Mouse (Mus musculus) midbrain, embryonic 15.5 days (tissue): ENCODE results near the gene Adssl1. TPM values are rescaled to one million over a fixed set of nuclear protein-coding genes. Genes with fewer than 3 reads are reported as not detected.

Source experiments
- ATAC-seq: fragments of 200-750 bp; cut with Nextera tagmentation; replicated peaks from 2 replicates; pipeline ENCODE4 v1.8.0; 2017; ENCODE audit warnings: moderate TSS enrichment
- H3K27ac ChIP-seq: fragments of 300-500 bp; sonication (generic); 2 replicates; pipeline ENCODE4 v1.5.1; 2015; ENCODE audit warnings: mild to moderate bottlenecking, inconsistent platforms
- H3K27me3 ChIP-seq: fragments of 300-500 bp; sonication (generic); replicated peaks from 2 replicates; pipeline ENCODE4 v1.6.1; 2015; ENCODE audit warnings: inconsistent platforms
- H3K36me3 ChIP-seq: fragments of 300-500 bp; sonication (generic); replicated peaks from 2 replicates; pipeline ENCODE4 v1.6.1; 2015; ENCODE audit warnings: inconsistent platforms
- H3K4me1 ChIP-seq: fragments of 300-500 bp; sonication (generic); 2 replicates; pipeline ENCODE4 v1.6.1; 2015; ENCODE audit warnings: inconsistent platforms
- H3K4me2 ChIP-seq: fragments of 300-500 bp; sonication (generic); 2 replicates; pipeline ENCODE4 v1.6.1; 2015; ENCODE audit warnings: inconsistent platforms, mild to moderate bottlenecking, moderate library complexity
- H3K4me3 ChIP-seq: fragments of 300-500 bp; sonication (generic); 2 replicates; pipeline ENCODE4 v1.5.1; 2015; ENCODE audit warnings: mild to moderate bottlenecking, inconsistent platforms
- H3K9ac ChIP-seq: fragments of 300-500 bp; sonication (generic); 2 replicates; pipeline ENCODE4 v1.6.1; 2015; ENCODE audit warnings: mild to moderate bottlenecking, inconsistent platforms
- H3K9me3 ChIP-seq: fragments of 300-500 bp; sonication (generic); 2 replicates; pipeline ENCODE4 v1.6.1; 2016; ENCODE audit warnings: inconsistent platforms
- WGBS: fragments of 180-500 bp; shearing (Covaris S2); methylation state at CpG from one replicate; pipeline ENCODE4 v1.1.7; 2015; ENCODE audit warnings: mixed read lengths; 5-methylcytosine and 5-hydroxymethylcytosine counted together
- polyA plus RNA-seq: library from polyadenylated mRNA; unstranded; fragments of >200 nt; fragmentation: Nextera tagmentation; extraction: Ambion mirVana; gene quantifications from 2 replicates; pipeline ENCODE4 v1.2.1, GENCODE M21; 2015

Adssl1 gene
- polyA plus RNA-seq, 1 experiment from 2014 or later: 3.1 TPM

- Histone ChIP-seq H3K4me1 (peaks cover 11% of the 10 kb centered on the region), H3K4me2 (no peak overlapping the region), H3K4me3 (no peak overlapping the region), H3K9ac (no peak overlapping the region), H3K27ac (no peak overlapping the region), H3K9me3 (no peaks in the 10 kb centered on the region), H3K36me3 (no peaks in the 10 kb centered on the region), H3K27me3 (no peaks in the 10 kb centered on the region)
- ATAC-seq: no peak
- 77% methylated on average over 9 of the region's 9 CpGs for WGBS
Observed at GRCm38 (mm10) chr12:112596454-112596853, 23.4 kb upstream of the Adssl1 start.

GRCm38 (mm10) chr12:112596891-112597500, 22.8 kb upstream of the Adssl1 start:
- Histone ChIP-seq H3K4me3 (no peak overlapping the region), H3K9me3 (no peaks in the 10 kb centered on the region), H3K9ac (no peak overlapping the region), H3K4me1 (peaks cover 11% of the 10 kb centered on the region), H3K27ac (no peak overlapping the region), H3K4me2 (no peak overlapping the region), H3K27me3 (no peaks in the 10 kb centered on the region), H3K36me3 (no peaks in the 10 kb centered on the region)
- no peak for ATAC-seq
- 69% methylated on average over 14 of the region's 14 CpGs for WGBS

GRCm38 (mm10) chr12:112597618-112598017, 22.2 kb upstream of the Adssl1 start:
- Histone ChIP-seq H3K4me3 (no peak overlapping the region), H3K27me3 (no peaks in the 10 kb centered on the region), H3K27ac (no peak overlapping the region), H3K4me2 (no peak overlapping the region), H3K9me3 (no peaks in the 10 kb centered on the region), H3K9ac (no peak overlapping the region), H3K4me1 (peaks cover 11% of the 10 kb centered on the region), H3K36me3 (no peaks in the 10 kb centered on the region)
- WGBS: 81% methylated on average over 8 of the region's 8 CpGs
- ATAC-seq: no peak

DNA sequence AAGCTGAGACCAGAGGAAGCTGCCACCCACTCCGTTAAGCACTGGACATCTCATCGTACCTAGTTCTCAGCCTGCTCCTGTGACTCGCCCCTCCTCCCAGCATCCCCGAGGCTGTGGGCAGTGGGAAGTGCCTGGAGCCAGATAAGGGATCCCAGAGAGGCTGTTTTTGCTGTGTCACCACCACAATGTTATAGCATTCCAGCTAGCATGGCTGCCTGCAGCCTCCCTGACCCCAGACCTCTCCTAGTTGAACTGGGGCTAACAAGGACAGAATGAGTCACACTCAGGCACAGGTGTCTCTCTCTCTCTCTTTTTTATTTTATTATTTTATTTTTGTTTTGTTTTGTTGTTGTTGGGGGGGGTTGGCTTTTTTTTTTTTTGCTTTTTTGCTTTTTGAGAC, 20.6 kb upstream of the Adssl1 start:
- ATAC-seq: no peak
- Histone ChIP-seq H3K4me2 (no peak overlapping the region), H3K9me3 (no peaks in the 10 kb centered on the region), H3K27me3 (no peaks in the 10 kb centered on the region), H3K4me3 (no peak overlapping the region), H3K9ac (no peak overlapping the region), H3K36me3 (no peaks in the 10 kb centered on the region), H3K27ac (no peak overlapping the region), H3K4me1 (peaks cover 11% of the 10 kb centered on the region)
- 38% methylated on average over 4 of the region's 4 CpGs for WGBS

GRCm38 (mm10) chr12:112599942-112600611, 19.8 kb upstream of the Adssl1 start:
- Histone ChIP-seq H3K36me3 (no peaks in the 10 kb centered on the region), H3K4me1 (peaks cover 2% of the 10 kb centered on the region), H3K9ac (no peak overlapping the region), H3K27me3 (no peaks in the 10 kb centered on the region), H3K4me2 (no peak overlapping the region), H3K9me3 (no peaks in the 10 kb centered on the region), H3K4me3 (no peak overlapping the region), H3K27ac (no peak overlapping the region)
- no peak for ATAC-seq
- WGBS: 82% methylated on average over 30 of the region's 30 CpGs

DNA sequence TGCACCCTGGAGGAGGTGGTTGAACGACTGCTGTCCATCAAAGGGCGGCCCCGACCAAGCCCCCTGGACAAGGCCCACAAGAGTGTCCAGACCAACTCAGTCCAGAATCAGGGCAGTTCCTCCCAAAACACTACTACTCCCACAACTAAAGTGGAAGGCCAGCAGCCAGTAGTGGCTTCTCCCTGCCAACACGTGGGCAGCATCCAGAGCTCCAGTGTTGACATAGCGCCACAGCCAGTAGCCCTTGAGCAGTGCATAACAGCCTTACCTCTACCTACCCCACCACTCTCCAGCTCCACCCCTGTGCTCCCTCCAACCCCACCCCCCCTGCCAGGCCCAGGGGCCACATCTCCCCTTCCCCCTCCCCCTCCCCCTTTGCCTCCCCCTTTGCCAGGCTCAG, 15.8 kb upstream of the Adssl1 start:
- no peak overlapping the region for H3K27ac ChIP-seq
- H3K4me1 ChIP-seq: no peaks in the 10 kb centered on the region
- 81% methylated on average over 5 of the region's 5 CpGs for WGBS
- no peak for ATAC-seq
- no peaks in the 10 kb centered on the region for H3K36me3 ChIP-seq
- H3K27me3 ChIP-seq: no peaks in the 10 kb centered on the region
- no peak overlapping the region for H3K4me3 ChIP-seq
- no peak overlapping the region for H3K4me2 ChIP-seq
- H3K9me3 ChIP-seq: no peaks in the 10 kb centered on the region
- H3K9ac ChIP-seq: no peak overlapping the region

GRCm38 (mm10) chr12:112604709-112605649, 14.9 kb upstream of the Adssl1 start:
- whole genome bisulfite sequencing: 60% methylated on average over 20 of the region's 20 CpGs
- ATAC-seq: peak; percentile 48
- H3K4me2 ChIP-seq: no peak overlapping the region

DNA sequence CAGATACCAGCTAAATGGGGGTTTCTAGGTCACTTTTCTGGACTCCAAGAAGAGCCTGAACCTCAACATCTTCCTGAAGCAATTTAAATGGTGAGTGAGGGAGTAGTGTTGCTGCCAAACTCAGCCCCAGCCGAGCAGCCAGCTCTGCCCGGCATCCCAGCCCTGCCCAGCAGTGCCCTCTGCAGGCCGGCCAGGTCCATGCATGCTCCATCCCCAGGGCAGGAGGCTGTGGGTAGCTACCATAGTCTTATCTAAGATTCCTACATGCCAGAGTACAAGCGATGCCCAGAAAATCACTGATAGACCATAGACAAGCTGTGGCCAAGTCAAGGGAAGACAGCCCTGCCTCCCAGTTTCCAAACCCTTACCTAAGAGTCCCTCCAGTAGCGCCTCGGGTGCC, 14.1 kb upstream of the Adssl1 start:
- Histone ChIP-seq H3K36me3 (no peaks in the 10 kb centered on the region), H3K9me3 (no peaks in the 10 kb centered on the region), H3K27me3 (no peaks in the 10 kb centered on the region), H3K4me1 (no peaks in the 10 kb centered on the region), H3K4me3 (no peak overlapping the region), H3K4me2 (no peak overlapping the region), H3K27ac (no peak overlapping the region), H3K9ac (no peak overlapping the region)
- ATAC-seq: peak; percentile 59; the same call in 1 of the 2 replicates
- WGBS: 44% methylated on average over 6 of the region's 6 CpGs

More at GRCm38 (mm10) chr12:112604709-112605649, 14.9 kb upstream of the Adssl1 start:
- Histone ChIP-seq H3K36me3 (no peaks in the 10 kb centered on the region), H3K4me3 (no peak overlapping the region), H3K9me3 (no peaks in the 10 kb centered on the region), H3K27ac (no peak overlapping the region), H3K4me1 (no peaks in the 10 kb centered on the region), H3K27me3 (no peaks in the 10 kb centered on the region), H3K9ac (no peak overlapping the region)

- Histone ChIP-seq H3K4me1 (no peaks in the 10 kb centered on the region), H3K36me3 (no peaks in the 10 kb centered on the region), H3K9me3 (no peaks in the 10 kb centered on the region), H3K9ac (no peak overlapping the region), H3K27ac (no peak overlapping the region), H3K4me2 (no peak overlapping the region), H3K4me3 (no peak overlapping the region), H3K27me3 (no peaks in the 10 kb centered on the region)
- 77% methylated on average over 6 of the region's 6 CpGs for WGBS
- no peak for ATAC-seq
Observed at GRCm38 (mm10) chr12:112606998-112607397, 12.8 kb upstream of the Adssl1 start.

GRCm38 (mm10) chr12:112609031-112609430, 10.8 kb upstream of the Adssl1 start:
- no peak overlapping the region for H3K27ac ChIP-seq
- H3K9ac ChIP-seq: no peak overlapping the region
- no peak overlapping the region for H3K4me3 ChIP-seq
- H3K9me3 ChIP-seq: no peaks in the 10 kb centered on the region
- no peak for ATAC-seq
- 86% methylated on average over 10 of the region's 10 CpGs for WGBS
- no peaks in the 10 kb centered on the region for H3K27me3 ChIP-seq
- no peaks in the 10 kb centered on the region for H3K4me1 ChIP-seq
- no peaks in the 10 kb centered on the region for H3K36me3 ChIP-seq
- no peak overlapping the region for H3K4me2 ChIP-seq

GRCm38 (mm10) chr12:112616668-112617067, 3.2 kb upstream of the Adssl1 start:
- Histone ChIP-seq H3K27me3 (peaks cover 20% of the 10 kb centered on the region), H3K4me3 (no peak overlapping the region), H3K9me3 (no peaks in the 10 kb centered on the region), H3K9ac (no peak overlapping the region), H3K27ac (no peak overlapping the region), H3K4me1 (peaks cover 18% of the 10 kb centered on the region), H3K36me3 (no peaks in the 10 kb centered on the region), H3K4me2 (no peak overlapping the region)
- 55% methylated on average over 9 of the region's 9 CpGs for WGBS
- no peak for ATAC-seq

DNA sequence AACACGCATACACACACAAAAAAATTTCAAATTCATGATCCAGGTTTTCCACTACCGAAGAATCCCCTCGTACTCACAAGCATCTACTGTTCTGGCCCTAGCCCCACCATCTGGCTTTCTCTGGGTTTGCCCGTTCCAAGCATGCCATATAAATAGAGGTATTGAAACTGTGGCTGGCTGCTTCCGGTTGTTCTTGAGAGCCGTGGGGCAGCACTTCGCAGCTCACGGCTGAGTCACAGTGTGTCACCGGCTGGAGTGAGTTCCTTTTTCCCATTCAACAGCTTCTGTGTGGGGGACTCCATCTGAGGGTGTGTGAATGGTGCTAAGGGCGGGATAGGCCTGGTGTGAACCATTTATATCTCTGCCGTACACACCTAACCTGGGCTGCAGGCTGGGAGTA, 2.7 kb upstream of the Adssl1 start:
- no peak overlapping the region for H3K27ac ChIP-seq
- H3K4me2 ChIP-seq: no peak overlapping the region
- peaks cover 18% of the 10 kb centered on the region for H3K4me1 ChIP-seq
- ATAC-seq: no peak
- no peak overlapping the region for H3K9ac ChIP-seq
- peaks cover 23% of the 10 kb centered on the region for H3K27me3 ChIP-seq
- no peak overlapping the region for H3K4me3 ChIP-seq
- H3K36me3 ChIP-seq: no peaks in the 10 kb centered on the region
- WGBS: 92% methylated on average over 11 of the region's 11 CpGs
- no peaks in the 10 kb centered on the region for H3K9me3 ChIP-seq
